ENCODE assay signal across 12 mouse cellular contexts in the genomic region with DNA sequence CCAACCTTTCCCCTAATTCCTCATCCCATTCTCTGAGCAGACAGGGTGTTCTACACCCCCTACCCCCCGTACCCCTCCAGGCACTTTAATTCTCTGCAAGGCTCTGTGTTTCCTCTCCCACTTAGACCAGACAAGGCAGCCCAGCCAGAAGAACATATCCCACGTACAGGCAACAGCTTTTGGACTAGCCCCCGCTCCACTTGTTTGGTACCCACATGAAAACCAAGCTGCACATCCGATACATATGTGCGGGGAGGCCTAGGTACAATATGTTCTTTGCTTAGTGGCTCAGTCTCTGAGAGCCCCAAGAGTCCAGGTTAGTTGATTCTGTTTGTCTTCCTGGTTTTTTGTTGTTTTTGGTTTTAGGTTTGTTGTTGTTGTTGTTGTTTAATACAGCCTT.
"Had no signal": no experiment of that assay in that cellular context is flagged by ENCODE, and none has a peak within 500 bp of the region (broad histone marks: within the 10 kb centered on the region; RNA-seq: fewer than 3 reads in every experiment).

No protein-coding gene starts in this region.

- DNase-seq: kidney, adult 11 months; kidney, adult 8-10 months; kidney, postnatal 10 days; kidney, postnatal 36 days; left cerebral cortex, postnatal 4 days; lung, adult 18-20 months; lung, postnatal 10 days; lung, postnatal 36 days; right cerebral cortex, postnatal 25 days; thymus, adult 2 months; thymus, postnatal 14 days; thymus, postnatal 4 days had no signal
